Mouse (Mus musculus) thymus, adult 2 months (tissue): ENCODE measurements around the gene Gm10197.

Experiments used
- CTCF ChIP-seq: fragments of 200-500 bp; IDR thresholded peaks from 2 replicates; pipeline ENCODE4 v1.5.1; 2012; ENCODE audit warnings: mild to moderate bottlenecking, control low read depth, low read length, moderate library complexity, borderline replicate concordance; ENCODE audit not compliant: control insufficient read depth, poor library complexity, insufficient read depth; ENCODE audit errors: extremely low read depth
- POLR2A ChIP-seq: fragments of 200-500 bp; IDR thresholded peaks from 2 replicates; pipeline ENCODE4 v1.6.1; 2012; ENCODE audit warnings: mild to moderate bottlenecking, low read length, control low read depth, moderate library complexity; ENCODE audit not compliant: control insufficient read depth, poor library complexity, insufficient read depth; ENCODE audit errors: extremely low read depth

DNA sequence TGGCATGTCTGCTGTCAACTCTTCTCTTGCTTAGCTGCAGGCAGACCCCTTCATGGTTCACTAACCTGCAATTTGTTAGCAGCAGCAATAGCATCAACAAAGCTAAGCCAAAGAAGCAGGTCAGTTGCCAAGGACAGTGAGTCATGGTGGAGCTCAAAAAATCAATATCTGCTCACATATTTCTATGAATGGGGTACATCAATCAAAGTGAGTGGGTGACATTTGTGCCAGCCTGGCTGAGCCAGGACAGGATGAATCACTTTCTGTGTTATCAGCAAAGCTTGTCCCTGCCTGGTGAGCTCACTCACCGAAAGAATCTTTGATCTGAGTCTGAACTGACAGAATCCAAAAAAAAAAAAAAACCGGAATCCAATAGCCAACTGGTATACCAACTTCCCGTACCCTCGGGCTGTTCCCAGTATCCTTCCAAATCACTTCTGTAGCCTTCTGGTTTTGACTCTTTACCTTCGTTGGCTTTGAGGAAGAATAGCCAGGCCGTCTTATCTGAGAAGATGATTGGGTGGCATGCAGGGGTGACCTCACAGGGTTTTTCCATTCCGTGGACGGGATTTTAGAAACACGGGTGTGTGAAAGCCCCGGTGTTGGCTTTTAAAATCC lies 32.8 kb upstream of the Gm10197 start:
- TF ChIP-seq POLR2A (no peak), CTCF (no peak)
